Mouse (Mus musculus): ENCODE data around the gene Zswim4. TPM values are rescaled to one million over a fixed set of nuclear protein-coding genes. Genes with fewer than 3 reads are reported as not detected.
A peak's percentile ranks its signal among the peaks of the same experiment; 100 is the strongest.

Zswim4 gene
- polyA plus RNA-seq, 2 experiments = 0.74 to 1.9 TPM

DNA sequence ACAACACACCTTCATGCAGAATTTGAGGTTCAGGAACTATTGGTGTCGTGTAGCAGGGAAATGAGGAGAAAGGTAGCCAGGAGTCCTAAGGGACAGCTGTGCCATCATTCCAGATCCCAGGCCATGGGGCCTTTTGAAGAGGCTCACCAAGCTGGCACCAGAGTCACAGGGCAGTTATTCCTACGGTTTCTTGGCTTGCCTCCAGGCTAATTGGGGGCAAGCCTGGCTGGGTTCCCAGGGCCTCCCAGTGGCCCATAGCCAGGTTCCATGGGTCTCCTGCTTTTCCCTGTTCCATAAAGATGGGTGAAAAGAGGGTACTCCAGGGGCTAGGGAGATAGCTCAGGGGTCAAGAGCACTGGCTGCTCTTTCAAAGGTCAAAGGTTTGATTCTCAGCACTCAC lies 5.0 kb upstream of the Zswim4 start:
- ATAC-seq (ENCODE audit: insufficient read depth) (no peak), DNase-seq (ENCODE audit: low read depth in 3 of 3, low spot score in 3 of 3) (no peak)
- Histone ChIP-seq H3K36me3 (replicated peaks; ENCODE audit: control insufficient read depth, insufficient read depth, low read depth) (peaks cover 12% of the 10 kb centered on the region), H3K4me3 (ENCODE audit: insufficient read depth in 1 of 2, low read depth in 2 of 2, low read length in 2 of 2) (no peak overlapping the region), H3K27ac (no peak overlapping the region), H3K27me3 (ENCODE audit: control insufficient read depth, insufficient read depth, low read length) (no peaks in the 10 kb centered on the region), H3K9ac (replicated peaks) (no peak overlapping the region), H3K9me3 (ENCODE audit: control insufficient read depth, low read length) (no peaks in the 10 kb centered on the region), H3K4me1 (replicated peaks; ENCODE audit: control insufficient read depth in 2 of 2, insufficient read depth in 2 of 2, low read length in 1 of 2) (peaks cover 0 to 2% of the 10 kb centered on the region in 2 experiments; a peak in 2 of 4 replicates), H3K4me2 (ENCODE audit: low read depth) (no peak overlapping the region)
- 45% methylated on average over 2 of the region's 2 CpGs for WGBS (ENCODE audit: insufficient replicate concordance)
- TF ChIP-seq EP300 (IDR thresholded peaks at IDR 0.05; ENCODE audit: low read depth) = no peak
- TF ChIP-seq CTCF (IDR thresholded peaks at IDR 0.05; ENCODE audit: low read depth) = no peak

DNA sequence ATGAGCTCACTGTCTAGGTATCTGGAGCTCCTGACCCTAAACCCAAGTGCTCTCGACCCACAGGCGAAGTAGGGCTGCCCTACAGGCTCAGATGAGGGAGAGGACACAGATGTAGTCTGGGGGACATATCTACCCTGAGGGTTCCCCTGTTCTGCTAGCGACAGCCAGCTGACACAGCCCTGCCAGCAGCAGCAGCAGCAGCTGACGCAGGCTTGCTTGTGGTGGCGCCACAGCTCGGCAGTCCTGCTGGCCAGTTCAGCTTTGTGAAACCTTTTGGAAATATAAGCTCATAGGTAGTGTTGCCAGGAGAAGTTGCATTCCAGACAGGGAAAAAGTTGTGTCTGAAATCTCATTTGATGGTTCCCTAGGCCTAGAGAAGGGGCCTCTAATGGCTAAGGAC lies 4.3 kb upstream of the Zswim4 start:
- 52% methylated on average over 6 of the region's 6 CpGs for WGBS (ENCODE audit: insufficient replicate concordance)
- no peak for TF ChIP-seq CTCF (IDR thresholded peaks at IDR 0.05; ENCODE audit: low read depth)
- TF ChIP-seq EP300 (IDR thresholded peaks at IDR 0.05; ENCODE audit: low read depth) = no peak
- no peak for ATAC-seq (ENCODE audit: insufficient read depth)
- Histone ChIP-seq H3K9me3 (ENCODE audit: control insufficient read depth, low read length) (no peaks in the 10 kb centered on the region), H3K4me1 (replicated peaks; ENCODE audit: control insufficient read depth in 2 of 2, insufficient read depth in 2 of 2, low read length in 1 of 2) (peaks cover 2 to 3% of the 10 kb centered on the region in 2 experiments; a peak in 3 of 4 replicates), H3K9ac (replicated peaks) (no peak overlapping the region), H3K36me3 (replicated peaks; ENCODE audit: control insufficient read depth, insufficient read depth, low read depth) (peaks cover 9% of the 10 kb centered on the region), H3K27me3 (ENCODE audit: control insufficient read depth, insufficient read depth, low read length) (no peaks in the 10 kb centered on the region), H3K4me2 (ENCODE audit: low read depth) (no peak overlapping the region), H3K27ac (no peak overlapping the region), H3K4me3 (ENCODE audit: insufficient read depth in 1 of 2, low read depth in 2 of 2, low read length in 2 of 2) (no peak overlapping the region)
- no peak for DNase-seq (ENCODE audit: low read depth in 3 of 3, low spot score in 3 of 3)

DNA sequence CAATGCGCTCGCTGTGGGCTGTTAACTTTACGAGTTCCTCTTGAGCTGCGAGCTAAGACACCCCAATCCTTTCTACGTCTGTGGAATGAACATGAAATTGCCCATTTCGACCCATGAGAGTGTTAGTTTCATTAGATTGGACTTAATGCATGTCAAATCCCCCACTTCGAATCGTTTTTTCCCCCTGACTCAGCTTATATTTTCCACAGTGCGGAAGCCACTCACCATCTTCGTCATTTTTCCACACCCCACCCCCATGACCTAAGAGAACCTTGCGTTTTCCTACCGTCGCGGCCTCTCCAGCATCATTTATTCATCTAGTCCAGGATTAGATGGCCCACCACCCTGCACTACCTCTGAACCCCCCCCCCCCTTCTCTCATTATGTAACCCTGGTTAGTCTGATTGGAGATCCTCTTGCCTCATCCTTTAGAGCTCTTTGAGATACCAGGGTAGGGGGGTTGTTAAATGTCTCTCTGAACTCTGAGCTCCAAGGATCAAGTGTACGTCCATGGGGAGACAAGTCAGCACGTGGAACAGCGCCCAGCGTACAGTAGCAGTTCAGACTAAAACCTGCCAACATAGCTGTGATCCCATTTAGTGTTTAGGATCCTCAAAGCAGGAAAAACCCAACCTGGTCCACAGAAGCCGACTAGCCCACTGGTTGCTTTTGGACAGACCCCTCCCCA lies 831 bp upstream of the Zswim4 start:
- Histone ChIP-seq H3K4me3 (ENCODE audit: insufficient read depth in 1 of 2, low read depth in 2 of 2, low read length in 2 of 2) (peak overlapping the region; percentile 63 to 86), H3K4me1 (replicated peaks; ENCODE audit: control insufficient read depth in 2 of 2, insufficient read depth in 2 of 2, low read length in 1 of 2) (peaks cover 2 to 4% of the 10 kb centered on the region in 2 experiments; a peak in 3 of 4 replicates), H3K4me2 (ENCODE audit: low read depth) (peak overlapping the region; percentile 93), H3K9ac (replicated peaks) (peak overlapping the region; percentile 76), H3K27me3 (ENCODE audit: control insufficient read depth, insufficient read depth, low read length) (no peaks in the 10 kb centered on the region), H3K27ac (peak overlapping the region; percentile 74), H3K36me3 (replicated peaks; ENCODE audit: control insufficient read depth, insufficient read depth, low read depth) (no peaks in the 10 kb centered on the region), H3K9me3 (ENCODE audit: control insufficient read depth, low read length) (no peaks in the 10 kb centered on the region)
- DNase-seq (ENCODE audit: low read depth in 3 of 3, low spot score in 3 of 3) (no peak), ATAC-seq (ENCODE audit: insufficient read depth) (no peak)
- no peak for TF ChIP-seq EP300 (IDR thresholded peaks at IDR 0.05; ENCODE audit: low read depth)
- no peak for TF ChIP-seq CTCF (IDR thresholded peaks at IDR 0.05; ENCODE audit: low read depth)
- WGBS (ENCODE audit: insufficient replicate concordance) = 12% methylated on average over 19 of the region's 19 CpGs

DNA sequence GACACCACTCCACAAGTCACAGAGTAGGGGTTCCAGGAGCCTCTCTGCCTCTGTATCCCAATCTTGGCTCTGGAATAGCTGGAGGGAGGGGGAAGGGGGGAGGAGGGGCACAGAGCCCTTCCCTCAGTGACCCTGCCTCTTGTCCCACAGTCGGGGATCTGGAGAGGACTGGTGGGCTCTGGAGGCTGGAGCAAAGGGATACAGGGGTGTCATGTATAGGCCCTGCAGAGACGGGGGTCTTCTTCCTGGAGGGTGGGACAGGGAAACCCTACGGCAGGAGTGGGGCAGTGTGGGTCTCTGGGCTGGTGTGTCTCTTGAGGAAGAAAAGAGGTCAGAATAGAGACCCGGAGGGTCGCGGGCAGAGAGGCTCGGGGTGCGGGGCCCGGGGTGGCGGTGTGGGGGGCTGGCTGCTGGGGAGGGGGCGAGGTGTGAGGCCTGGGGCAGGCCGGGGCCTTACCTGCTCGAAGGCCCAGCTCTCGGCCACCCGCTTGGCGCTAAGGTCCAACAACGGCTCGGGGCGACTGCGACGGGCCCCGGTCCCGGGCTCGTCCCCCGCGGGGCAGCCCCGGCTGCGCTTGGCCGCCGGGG lies 351 bp downstream of the Zswim4 start:
- no peak for DNase-seq (ENCODE audit: low read depth in 3 of 3, low spot score in 3 of 3)
- ATAC-seq (ENCODE audit: insufficient read depth) = peak; percentile 7
- peak overlapping the region; percentile 92 for H3K9ac ChIP-seq (replicated peaks)
- peak overlapping the region; percentile 90 for H3K4me2 ChIP-seq (ENCODE audit: low read depth)
- 2% methylated on average over 27 of the region's 30 CpGs for WGBS (ENCODE audit: insufficient replicate concordance)
- H3K27ac ChIP-seq = no peak overlapping the region; the same call in none of the 2 replicates
- TF ChIP-seq EP300 (IDR thresholded peaks at IDR 0.05; ENCODE audit: low read depth) (no peak), CTCF (IDR thresholded peaks at IDR 0.05; ENCODE audit: low read depth) (no peak)
- H3K4me3 ChIP-seq (ENCODE audit: insufficient read depth in 1 of 2, low read depth in 2 of 2, low read length in 2 of 2) = peak overlapping the region; percentile 72 to 86
- H3K4me1 ChIP-seq (replicated peaks; ENCODE audit: control insufficient read depth in 2 of 2, insufficient read depth in 2 of 2, low read length in 1 of 2) = peaks cover 2 to 4% of the 10 kb centered on the region in 2 experiments; a peak in 3 of 4 replicates
- H3K36me3 ChIP-seq (replicated peaks; ENCODE audit: control insufficient read depth, insufficient read depth, low read depth) = no peaks in the 10 kb centered on the region
- H3K9me3 ChIP-seq (ENCODE audit: control insufficient read depth, low read length) = no peaks in the 10 kb centered on the region
- H3K27me3 ChIP-seq (ENCODE audit: control insufficient read depth, insufficient read depth, low read length) = no peaks in the 10 kb centered on the region

DNA sequence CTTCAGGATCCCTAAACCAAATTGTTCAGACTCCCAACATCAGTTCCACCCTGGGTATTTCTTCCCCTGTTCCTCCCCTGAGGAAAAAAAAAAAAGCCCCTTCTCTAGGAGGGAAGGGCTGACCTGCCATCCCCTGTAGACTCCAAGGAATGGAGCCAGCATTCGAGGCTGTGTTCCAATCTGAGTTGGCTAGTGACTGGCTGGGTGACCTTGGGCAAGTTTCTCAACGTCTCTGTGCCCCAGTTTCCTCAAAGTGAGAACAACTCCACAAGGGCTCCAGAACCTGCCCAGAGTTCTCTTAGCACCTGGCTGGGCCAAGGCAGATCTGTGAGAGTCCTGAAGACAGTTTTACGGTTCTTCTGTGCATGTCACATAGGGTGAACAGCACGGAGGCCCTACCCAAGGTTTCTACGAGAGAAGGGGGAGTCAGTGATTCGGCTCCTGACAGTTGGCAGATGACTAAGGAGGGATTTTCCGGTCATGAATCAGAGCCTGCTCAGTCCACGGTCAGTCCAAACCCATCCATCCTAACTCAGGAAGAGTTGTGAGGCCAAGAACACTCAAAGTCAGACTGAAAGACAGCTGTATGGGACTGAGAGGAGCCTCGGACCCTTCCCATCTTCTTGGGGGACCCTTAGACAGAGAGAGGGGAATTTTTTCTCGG lies 977 bp downstream of the Zswim4 start:
- 30% methylated on average over 10 of the region's 10 CpGs for WGBS (ENCODE audit: insufficient replicate concordance)
- H3K4me3 ChIP-seq (ENCODE audit: insufficient read depth in 1 of 2, low read depth in 2 of 2, low read length in 2 of 2) = peak overlapping the region; percentile 72 to 86
- H3K9ac ChIP-seq (replicated peaks) = peak overlapping the region; percentile 92
- DNase-seq (ENCODE audit: low read depth in 3 of 3, low spot score in 3 of 3) (no peak), ATAC-seq (ENCODE audit: insufficient read depth) (no peak)
- H3K9me3 ChIP-seq (ENCODE audit: control insufficient read depth, low read length) = no peaks in the 10 kb centered on the region
- no peak for TF ChIP-seq CTCF (IDR thresholded peaks at IDR 0.05; ENCODE audit: low read depth)
- TF ChIP-seq EP300 (IDR thresholded peaks at IDR 0.05; ENCODE audit: low read depth) = no peak
- H3K27ac ChIP-seq = no peak overlapping the region
- peaks cover 2 to 4% of the 10 kb centered on the region in 2 experiments; a peak in 3 of 4 replicates for H3K4me1 ChIP-seq (replicated peaks; ENCODE audit: control insufficient read depth in 2 of 2, insufficient read depth in 2 of 2, low read length in 1 of 2)
- H3K36me3 ChIP-seq (replicated peaks; ENCODE audit: control insufficient read depth, insufficient read depth, low read depth) = no peaks in the 10 kb centered on the region
- H3K4me2 ChIP-seq (ENCODE audit: low read depth) = peak overlapping the region; percentile 90
- no peaks in the 10 kb centered on the region for H3K27me3 ChIP-seq (ENCODE audit: control insufficient read depth, insufficient read depth, low read length)
